Mouse (Mus musculus): ENCODE data around the gene 1600002K03Rik. TPM values are rescaled to one million over a fixed set of nuclear protein-coding genes. Genes with fewer than 3 reads are reported as not detected.
A peak's percentile ranks its signal among the peaks of the same experiment; 100 is the strongest.

Gene 1600002K03Rik
- polyA plus RNA-seq, 1 experiment from 2014 or later = 8.3 TPM

DNA sequence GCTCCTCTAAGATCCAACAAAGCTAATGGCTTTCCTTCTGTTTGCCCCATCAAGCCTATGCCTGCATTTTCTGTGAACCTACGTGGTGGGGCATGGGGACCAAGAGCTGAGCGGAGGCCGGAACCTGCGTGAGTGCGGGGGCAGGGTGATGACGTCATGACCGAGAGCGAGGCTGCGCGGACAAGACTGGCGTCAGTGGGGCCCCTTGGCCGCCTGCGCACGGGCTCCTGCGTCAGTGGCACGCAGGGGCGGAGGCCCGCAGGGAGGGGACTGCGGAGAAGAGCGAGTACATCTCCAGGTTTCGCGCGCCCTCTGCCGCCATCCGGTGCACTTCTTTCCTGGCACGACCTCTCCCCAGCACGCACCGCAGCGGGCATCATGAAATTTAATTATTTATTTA is 31.5 kb upstream of the 1600002K03Rik start:
- 0% methylated on average over 29 of the region's 29 CpGs for WGBS
- Histone ChIP-seq H3K36me3 (ENCODE audit: insufficient read depth) (peaks cover 29% of the 10 kb centered on the region), H3K9ac (peak overlapping the region; percentile 24), H3K27me3 (ENCODE audit: insufficient read depth, low read length) (peaks cover 36% of the 10 kb centered on the region), H3K4me3 (ENCODE audit: low read depth, low read length) (peak overlapping the region; percentile 73), H3K4me2 (peak overlapping the region; percentile 77), H3K9me3 (ENCODE audit: low read depth, low read length) (no peaks in the 10 kb centered on the region), H3K4me1 (ENCODE audit: insufficient read depth) (peaks cover 9% of the 10 kb centered on the region; the same call in 1 of the 2 replicates), H3K27ac (ENCODE audit: low read depth) (peak overlapping the region; percentile 52)
- DNase-seq (peak; percentile 97), ATAC-seq (ENCODE audit: insufficient read depth) (peak; percentile 60)
- peak; percentile 62 for TF ChIP-seq CTCF (IDR thresholded peaks at IDR 0.05; ENCODE audit: low read depth)

DNA sequence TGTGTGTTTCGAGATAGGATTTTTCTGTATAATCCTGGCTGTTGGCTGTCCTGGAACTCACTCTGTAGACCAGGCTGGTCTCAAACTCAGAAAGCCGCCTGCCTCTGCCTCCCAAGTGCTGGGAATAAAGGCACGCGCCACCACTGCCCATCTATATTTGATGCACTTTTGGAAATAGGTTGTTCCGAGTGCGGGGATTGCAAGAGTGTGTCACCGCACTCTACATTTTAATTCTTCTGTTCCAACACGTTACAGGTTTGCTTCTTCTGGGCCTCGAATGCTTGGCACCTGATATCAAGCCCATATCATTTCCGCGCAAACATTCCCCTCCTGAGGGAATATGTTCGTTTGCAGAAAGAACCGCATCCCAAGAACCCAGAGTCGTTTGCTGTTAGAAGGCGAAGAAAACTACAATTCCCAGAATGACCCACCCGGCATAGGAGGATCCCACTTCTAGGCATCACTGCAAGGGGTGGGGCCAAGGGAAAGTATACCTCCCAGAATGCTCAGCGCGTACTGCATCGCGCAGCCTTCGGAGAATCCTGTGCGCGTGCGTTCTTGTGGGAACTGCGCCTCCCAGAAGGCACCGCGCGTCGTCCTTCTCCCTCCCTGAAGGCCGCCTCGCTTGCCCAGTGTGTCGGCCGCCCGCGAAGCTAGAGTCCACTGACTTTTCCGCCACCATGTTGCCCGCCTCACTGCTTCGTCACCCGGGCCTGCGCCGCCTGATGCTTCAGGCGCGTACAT is 30.8 kb upstream of the 1600002K03Rik start:
- H3K4me1 ChIP-seq (ENCODE audit: insufficient read depth) = peaks cover 9% of the 10 kb centered on the region; the same call in 1 of the 2 replicates
- DNase-seq = peak; percentile 100
- H3K9me3 ChIP-seq (ENCODE audit: low read depth, low read length) = no peaks in the 10 kb centered on the region
- H3K27ac ChIP-seq (ENCODE audit: low read depth) = peak overlapping the region; percentile 88
- TF ChIP-seq CTCF (IDR thresholded peaks at IDR 0.05; ENCODE audit: low read depth) = no peak
- H3K9ac ChIP-seq = peak overlapping the region; percentile 82
- H3K4me2 ChIP-seq = peak overlapping the region; percentile 77
- peaks cover 29% of the 10 kb centered on the region for H3K27me3 ChIP-seq (ENCODE audit: insufficient read depth, low read length)
- H3K4me3 ChIP-seq (ENCODE audit: low read depth, low read length) = peak overlapping the region; percentile 73
- 1% methylated on average over 43 of the region's 43 CpGs for WGBS
- peak; percentile 85 for ATAC-seq (ENCODE audit: insufficient read depth)
- H3K36me3 ChIP-seq (ENCODE audit: insufficient read depth) = peaks cover 33% of the 10 kb centered on the region

DNA sequence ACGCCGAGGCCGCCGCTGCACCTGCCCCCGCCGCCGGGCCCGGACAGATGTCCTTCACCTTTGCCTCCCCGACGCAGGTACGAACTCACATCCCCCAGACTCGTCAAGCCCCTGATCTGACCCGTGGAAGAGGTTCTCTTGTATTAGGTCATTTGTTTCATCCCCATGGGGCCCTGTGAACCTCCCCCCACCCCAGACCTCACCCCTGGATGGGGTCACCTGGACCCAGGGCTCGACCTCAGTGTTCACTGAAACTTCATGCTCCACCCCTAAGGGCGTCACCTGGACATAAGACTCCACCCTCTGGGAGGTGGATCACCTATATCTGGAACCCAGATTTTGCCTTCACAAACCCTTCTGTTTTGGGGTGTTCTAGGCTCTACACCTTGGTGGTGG is 30.2 kb upstream of the 1600002K03Rik start:
- Histone ChIP-seq H3K27ac (ENCODE audit: low read depth) (peak overlapping the region; percentile 88), H3K9me3 (ENCODE audit: low read depth, low read length) (no peaks in the 10 kb centered on the region), H3K36me3 (ENCODE audit: insufficient read depth) (peaks cover 33% of the 10 kb centered on the region), H3K9ac (peak overlapping the region; percentile 82), H3K4me3 (ENCODE audit: low read depth, low read length) (peak overlapping the region; percentile 73), H3K4me1 (ENCODE audit: insufficient read depth) (peaks cover 9% of the 10 kb centered on the region; the same call in 1 of the 2 replicates), H3K27me3 (ENCODE audit: insufficient read depth, low read length) (peaks cover 23% of the 10 kb centered on the region), H3K4me2 (peak overlapping the region; percentile 77)
- DNase-seq = no peak
- 0% methylated on average over 15 of the region's 15 CpGs for WGBS
- no peak for TF ChIP-seq CTCF (IDR thresholded peaks at IDR 0.05; ENCODE audit: low read depth)
- ATAC-seq (ENCODE audit: insufficient read depth) = no peak

DNA sequence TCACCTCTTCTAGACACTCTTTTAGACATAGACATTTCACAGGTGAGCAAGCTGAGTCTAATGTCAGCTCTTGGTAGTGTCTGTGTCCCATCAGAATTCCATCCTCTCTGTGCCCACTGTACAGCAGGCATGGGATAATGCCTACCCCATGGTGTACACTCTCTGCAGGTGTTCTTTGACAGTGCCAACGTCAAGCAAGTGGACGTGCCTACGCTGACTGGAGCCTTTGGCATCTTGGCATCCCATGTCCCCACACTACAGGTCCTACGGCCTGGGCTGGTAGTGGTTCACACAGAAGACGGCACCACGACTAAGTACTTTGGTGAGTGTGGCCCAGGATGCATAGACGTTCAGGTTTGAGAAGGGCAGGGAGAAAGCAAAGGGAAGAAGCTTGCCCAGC is 29.1 kb upstream of the 1600002K03Rik start:
- H3K9ac ChIP-seq = no peak overlapping the region
- H3K27ac ChIP-seq (ENCODE audit: low read depth) = no peak overlapping the region
- H3K4me3 ChIP-seq (ENCODE audit: low read depth, low read length) = no peak overlapping the region
- H3K9me3 ChIP-seq (ENCODE audit: low read depth, low read length) = no peaks in the 10 kb centered on the region
- DNase-seq (no peak), ATAC-seq (ENCODE audit: insufficient read depth) (no peak)
- peaks cover 12% of the 10 kb centered on the region for H3K27me3 ChIP-seq (ENCODE audit: insufficient read depth, low read length)
- 0 out of 2 replicates have a peak, but pooled peaks cover 4% of the 10 kb centered on the region for H3K4me1 ChIP-seq (ENCODE audit: insufficient read depth)
- WGBS = 88% methylated on average over 7 of the region's 7 CpGs
- no peak for TF ChIP-seq CTCF (IDR thresholded peaks at IDR 0.05; ENCODE audit: low read depth)
- peak overlapping the region; percentile 14; the same call in 1 of the 2 replicates for H3K4me2 ChIP-seq
- peaks cover 33% of the 10 kb centered on the region for H3K36me3 ChIP-seq (ENCODE audit: insufficient read depth)

DNA sequence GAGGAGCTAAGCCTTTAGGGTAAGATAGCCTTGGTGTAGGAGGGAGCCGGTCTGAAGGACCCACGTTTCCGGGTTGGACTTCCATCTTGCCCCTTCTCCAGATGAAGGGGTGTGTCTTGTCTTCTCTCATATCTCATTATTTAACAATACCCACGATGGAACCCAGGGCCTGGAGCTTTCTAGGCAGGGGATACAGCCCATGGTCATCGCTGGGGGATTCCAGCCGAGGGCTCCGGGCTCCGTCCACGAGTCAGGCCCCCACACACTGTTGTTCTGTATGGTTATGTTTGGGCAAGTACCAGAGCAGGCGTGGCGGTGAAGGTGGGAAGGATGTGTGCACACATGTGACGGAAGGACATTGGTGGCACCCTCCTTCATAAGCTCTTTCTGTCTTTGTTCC is 28.6 kb upstream of the 1600002K03Rik start:
- H3K4me3 ChIP-seq (ENCODE audit: low read depth, low read length) = no peak overlapping the region
- 88% methylated on average over 12 of the region's 12 CpGs for WGBS

DNA sequence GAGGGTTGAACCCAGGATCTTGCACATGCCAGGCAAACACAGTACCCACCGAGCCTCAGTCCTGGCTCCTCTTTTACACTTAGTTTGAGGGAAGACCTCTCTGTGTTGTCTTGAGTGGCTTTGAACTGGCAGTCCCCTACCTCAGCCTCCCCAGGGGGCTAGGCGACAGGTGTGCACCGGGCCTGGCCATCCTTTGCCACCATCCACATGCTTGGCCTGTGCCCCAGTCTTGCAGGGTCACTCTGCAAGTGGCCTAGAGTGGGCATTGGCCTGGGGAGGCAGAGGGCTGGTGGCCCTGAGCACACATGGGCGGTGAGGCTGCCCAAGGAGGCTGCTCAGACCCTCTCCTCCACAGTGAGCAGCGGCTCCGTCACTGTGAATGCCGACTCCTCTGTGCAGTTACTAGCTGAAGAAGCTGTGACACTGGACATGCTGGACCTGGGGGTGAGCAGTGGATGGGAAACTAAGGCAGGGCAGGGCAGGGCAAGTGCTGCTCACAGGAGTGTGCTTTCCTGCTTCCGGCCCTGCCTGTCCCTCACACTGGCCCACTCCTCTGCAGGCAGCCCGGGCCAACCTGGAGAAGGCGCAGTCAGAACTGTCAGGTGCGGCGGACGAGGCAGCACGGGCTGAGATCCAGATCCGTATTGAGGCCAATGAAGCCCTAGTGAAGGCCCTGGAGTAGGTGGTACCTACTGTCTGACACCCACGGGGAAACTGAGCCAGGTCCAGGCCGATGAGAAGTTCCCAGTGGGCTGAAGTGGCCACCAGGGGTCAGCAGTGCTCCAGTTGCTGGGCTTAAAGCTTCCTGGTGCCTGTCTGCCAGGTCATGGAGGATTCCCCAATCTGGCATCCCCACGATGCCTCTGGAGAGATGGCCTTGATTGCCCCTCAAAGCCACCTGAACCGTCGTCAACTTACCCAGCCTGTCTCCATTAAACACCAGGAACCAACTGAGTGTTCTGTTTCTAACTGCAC is 27.6 kb upstream of the 1600002K03Rik start:
- 0 out of 2 replicates have a peak, but pooled peaks cover 4% of the 10 kb centered on the region for H3K4me1 ChIP-seq (ENCODE audit: insufficient read depth)
- H3K27ac ChIP-seq (ENCODE audit: low read depth) = 0 out of 2 replicates have a peak overlapping the region, but pooled peaks have one; percentile 12
- 73% methylated on average over 20 of the region's 20 CpGs for WGBS

More for the DNA sequence above, 28.6 kb upstream of the 1600002K03Rik start:
- ATAC-seq (ENCODE audit: insufficient read depth) = no peak
- Histone ChIP-seq H3K9ac (no peak overlapping the region), H3K4me2 (no peak overlapping the region), H3K27me3 (ENCODE audit: insufficient read depth, low read length) (peaks cover 7% of the 10 kb centered on the region), H3K4me1 (ENCODE audit: insufficient read depth) (0 out of 2 replicates have a peak, but pooled peaks cover 4% of the 10 kb centered on the region), H3K36me3 (ENCODE audit: insufficient read depth) (peaks cover 33% of the 10 kb centered on the region), H3K27ac (ENCODE audit: low read depth) (no peak overlapping the region), H3K9me3 (ENCODE audit: low read depth, low read length) (no peaks in the 10 kb centered on the region)
- no peak for TF ChIP-seq CTCF (IDR thresholded peaks at IDR 0.05; ENCODE audit: low read depth)
- no peak for DNase-seq

More for the DNA sequence above, 27.6 kb upstream of the 1600002K03Rik start:
- no peak overlapping the region for H3K4me3 ChIP-seq (ENCODE audit: low read depth, low read length)
- H3K9ac ChIP-seq = no peak overlapping the region
- peaks cover 38% of the 10 kb centered on the region for H3K36me3 ChIP-seq (ENCODE audit: insufficient read depth)
- ATAC-seq (ENCODE audit: insufficient read depth) = no peak
- H3K9me3 ChIP-seq (ENCODE audit: low read depth, low read length) = no peaks in the 10 kb centered on the region
- TF ChIP-seq CTCF (IDR thresholded peaks at IDR 0.05; ENCODE audit: low read depth) = peak; percentile 90
- H3K27me3 ChIP-seq (ENCODE audit: insufficient read depth, low read length) = no peaks in the 10 kb centered on the region
- no peak overlapping the region for H3K4me2 ChIP-seq
- peak; percentile 86 for DNase-seq

Data from lung, embryonic 14.5 days (tissue).